Mouse (Mus musculus) hindbrain, embryonic 16.5 days (tissue): Measurements from ENCODE around the gene Ptpn11. TPM values are rescaled to one million over a fixed set of nuclear protein-coding genes. Genes with fewer than 3 reads are reported as not detected.
A peak's percentile ranks its signal among the peaks of the same experiment; 100 is the strongest.
"Not testable (repeated sequence)": the region's sequence is repeated elsewhere in the genome, so short reads cannot be mapped to it uniquely, and the experiment has no call there.

ENCODE experiments used
- ATAC-seq: fragments of 200-750 bp; cut with Nextera tagmentation; 2 replicates; pipeline ENCODE4 v1.8.0; 2017; ENCODE audit warnings: moderate TSS enrichment, moderate library complexity
- H3K27ac ChIP-seq: fragments of 300-500 bp; sonication (generic); 2 replicates; pipeline ENCODE4 v1.5.1; 2014; ENCODE audit warnings: low read depth, mild to moderate bottlenecking, control low read depth, low read length, moderate library complexity
- H3K27me3 ChIP-seq: fragments of 300-500 bp; sonication (generic); replicated peaks from 2 replicates; pipeline ENCODE4 v1.6.1; 2014; ENCODE audit warnings: low read length; ENCODE audit not compliant: control insufficient read depth, insufficient read depth
- H3K36me3 ChIP-seq: fragments of 300-500 bp; sonication (generic); 2 replicates; pipeline ENCODE4 v1.6.1; 2014; ENCODE audit warnings: mild to moderate bottlenecking, low read length, moderate library complexity, mixed read lengths; ENCODE audit not compliant: control insufficient read depth, insufficient read depth
- H3K4me1 ChIP-seq: fragments of 300-500 bp; sonication (generic); 2 replicates; pipeline ENCODE4 v1.6.1; 2014; ENCODE audit warnings: low read depth, low read length; ENCODE audit not compliant: control insufficient read depth, insufficient read depth
- H3K4me2 ChIP-seq: fragments of 300-500 bp; sonication (generic); 2 replicates; pipeline ENCODE4 v1.6.1; 2014; ENCODE audit warnings: mild to moderate bottlenecking, low read length, control low read depth, moderate library complexity
- H3K4me3 ChIP-seq: fragments of 300-500 bp; sonication (generic); 2 replicates; pipeline ENCODE4 v1.5.1; 2014; ENCODE audit warnings: mild to moderate bottlenecking, low read length, control low read depth, moderate library complexity
- H3K9ac ChIP-seq: fragments of 300-500 bp; sonication (generic); 2 replicates; pipeline ENCODE4 v1.6.1; 2014; ENCODE audit warnings: low read depth, mild to moderate bottlenecking, control low read depth, low read length, moderate library complexity
- H3K9me3 ChIP-seq: fragments of 300-500 bp; sonication (generic); 2 replicates; pipeline ENCODE4 v1.6.1; 2014; ENCODE audit warnings: mild to moderate bottlenecking, low read length, moderate library complexity; ENCODE audit not compliant: control insufficient read depth
- WGBS: fragments of 180-500 bp; shearing (Covaris S2); extraction: QIAGEN DNeasy Blood & Tissue Kit; methylation state at CpG from one replicate; pipeline ENCODE4 v1.1.7; 2014; 5-methylcytosine and 5-hydroxymethylcytosine counted together
- polyA plus RNA-seq: library from polyadenylated mRNA; unstranded; fragments of >200 nt; fragmentation: Nextera tagmentation; extraction: Ambion mirVana; gene quantifications from 2 replicates; pipeline ENCODE4 v1.2.1, GENCODE M21; 2015

Ptpn11 gene
- polyA plus RNA-seq = 18.8 and 20.9 TPM in 2 replicates

DNA sequence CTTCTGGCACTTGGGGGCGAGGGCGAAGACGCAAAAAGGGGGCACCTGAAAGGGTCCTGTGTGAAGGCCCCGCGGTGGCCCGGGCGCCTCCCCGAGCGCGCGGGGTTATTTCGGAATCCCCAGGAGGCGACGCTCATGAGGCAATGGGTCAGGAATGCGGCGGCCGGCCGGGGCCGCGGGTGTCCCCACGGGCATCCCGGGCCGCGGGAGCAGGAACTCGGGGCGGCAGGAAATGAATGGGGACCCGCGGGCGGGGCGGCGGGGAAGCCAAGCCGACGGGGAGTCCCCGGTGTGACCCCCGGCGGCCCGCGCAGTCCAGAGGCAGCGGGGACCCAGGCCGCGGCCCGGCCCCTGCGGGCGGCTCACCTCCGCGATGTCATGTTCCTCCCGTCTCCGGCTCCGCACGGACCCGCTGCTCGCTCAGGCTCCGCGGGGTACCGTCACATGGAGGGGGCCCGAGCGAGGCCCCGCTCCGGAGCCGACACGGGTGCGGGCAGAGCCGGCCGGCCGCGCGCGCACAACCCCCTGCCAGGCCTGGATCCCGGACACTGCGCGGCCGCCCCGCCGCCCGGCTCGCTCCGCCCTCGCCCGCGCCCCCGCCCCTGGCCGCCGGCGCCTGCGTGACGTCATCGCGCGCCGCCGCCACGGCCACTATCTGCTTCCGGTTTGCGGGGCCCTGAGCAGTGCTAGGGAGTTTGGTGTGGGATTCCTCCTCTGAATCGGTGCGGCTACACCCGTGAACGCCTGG lies at the start of gene Ptpn11:
Gene Ptpn11, minus strand, starts transcription at position 562 of the 748 bp plus-strand sequence.
- ATAC-seq = peak; percentile 97
- Histone ChIP-seq H3K4me2 (peak within 1 kb of the TSS; percentile 87), H3K4me3 (peak within 1 kb of the TSS; percentile 95), H3K36me3 (no peaks in the 10 kb centered on the region), H3K27me3 (no peaks in the 10 kb centered on the region), H3K4me1 (peaks cover 35% of the 10 kb centered on the region), H3K9ac (peak within 1 kb of the TSS; percentile 97), H3K9me3 (no peaks in the 10 kb centered on the region), H3K27ac (peak within 1 kb of the TSS; percentile 81)
- WGBS = under 1% methylated on average over 83 of the region's 98 CpGs

DNA sequence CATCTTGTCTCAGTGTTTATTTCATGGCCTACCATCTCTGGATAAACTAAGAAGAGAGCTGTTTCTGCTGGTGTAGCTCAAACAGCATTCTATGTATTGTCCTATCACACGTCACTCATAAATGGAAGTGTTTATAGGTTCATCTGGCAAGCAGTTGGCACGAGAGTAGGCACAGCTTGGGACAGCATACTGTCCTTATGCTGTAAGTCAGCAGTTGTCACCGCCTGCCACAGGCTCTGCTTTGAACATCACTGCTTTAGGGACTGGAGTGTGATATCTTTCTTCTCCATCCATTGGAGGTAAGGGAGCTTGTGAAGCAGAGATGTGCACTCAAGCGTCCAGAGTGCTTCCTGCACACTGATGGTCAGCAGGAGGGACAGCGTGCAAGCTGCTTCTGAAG lies 48.6 kb upstream of the Ptpn11 start:
- Histone ChIP-seq H3K27me3 (no peaks in the 10 kb centered on the region), H3K36me3 (no peaks in the 10 kb centered on the region), H3K9ac (no peak overlapping the region), H3K4me1 (no peaks in the 10 kb centered on the region; the same call in 1 of the 2 replicates), H3K4me3 (no peak overlapping the region), H3K4me2 (no peak overlapping the region), H3K27ac (no peak overlapping the region), H3K9me3 (no peaks in the 10 kb centered on the region)
- 73% methylated on average over 5 of the region's 5 CpGs for WGBS
- ATAC-seq = no peak

DNA sequence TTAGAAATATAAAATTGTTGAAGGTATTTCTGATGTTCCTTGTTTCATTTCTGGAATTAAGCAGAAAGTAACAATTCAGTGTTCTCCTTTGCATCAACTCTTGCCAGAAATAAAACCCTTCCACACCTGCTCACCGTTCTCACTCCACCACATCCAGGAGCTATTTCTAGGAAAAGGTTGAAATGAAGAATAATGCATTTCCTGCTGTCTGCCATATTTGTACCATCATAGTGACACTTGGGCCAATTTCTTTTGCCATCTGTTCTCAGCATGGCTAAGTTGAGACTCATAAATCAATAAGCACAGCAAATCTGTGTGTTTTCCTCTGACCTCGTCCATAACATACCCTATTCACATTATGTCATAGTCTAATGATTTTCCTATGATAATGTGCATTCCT lies 47.0 kb upstream of the Ptpn11 start:
- no peak overlapping the region for H3K4me3 ChIP-seq
- no peak overlapping the region for H3K27ac ChIP-seq
- no peaks in the 10 kb centered on the region for H3K27me3 ChIP-seq
- H3K4me2 ChIP-seq = no peak overlapping the region
- no peaks in the 10 kb centered on the region; the same call in 1 of the 2 replicates for H3K4me1 ChIP-seq
- no peak for ATAC-seq
- H3K9me3 ChIP-seq = no peaks in the 10 kb centered on the region
- H3K36me3 ChIP-seq = no peaks in the 10 kb centered on the region
- H3K9ac ChIP-seq = no peak overlapping the region
- 69% methylated on average over 2 of the region's 2 CpGs for WGBS

- H3K9ac ChIP-seq = no peak overlapping the region
- no peak for ATAC-seq
Measured at GRCm38 (mm10) chr5:121236171-121236570, 45.0 kb upstream of the Ptpn11 start.

DNA sequence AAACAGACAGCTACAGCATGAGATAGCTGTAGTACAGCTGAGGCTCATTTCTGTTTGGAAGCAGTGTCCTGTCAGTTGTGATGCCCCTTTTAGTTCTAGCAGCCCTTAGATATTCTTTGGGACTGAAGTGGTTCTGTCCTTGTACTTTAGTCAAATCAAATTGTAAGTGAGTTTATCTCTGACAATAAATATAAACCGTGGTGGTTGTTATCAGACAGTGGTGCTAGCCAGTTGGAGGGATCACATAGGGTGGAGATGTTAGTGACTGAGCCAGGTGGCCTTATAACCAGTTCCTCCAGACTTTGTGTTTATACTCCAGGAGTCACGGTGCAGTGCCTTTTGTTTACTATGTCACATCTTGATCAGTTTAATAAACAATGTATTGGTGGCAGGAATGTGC lies 42.5 kb upstream of the Ptpn11 start:
- H3K36me3 ChIP-seq = no peaks in the 10 kb centered on the region
- ATAC-seq = no peak
- H3K4me3 ChIP-seq = no peak overlapping the region
- H3K27ac ChIP-seq = no peak overlapping the region
- H3K4me1 ChIP-seq = no peaks in the 10 kb centered on the region
- H3K9ac ChIP-seq = no peak overlapping the region
- no peak overlapping the region for H3K4me2 ChIP-seq
- 92% methylated on average over 2 of the region's 2 CpGs for WGBS
- no peaks in the 10 kb centered on the region for H3K27me3 ChIP-seq
- no peaks in the 10 kb centered on the region for H3K9me3 ChIP-seq

More at GRCm38 (mm10) chr5:121236171-121236570, 45.0 kb upstream of the Ptpn11 start:
- no peaks in the 10 kb centered on the region for H3K9me3 ChIP-seq
- no peaks in the 10 kb centered on the region for H3K27me3 ChIP-seq
- H3K4me2 ChIP-seq = no peak overlapping the region
- no peaks in the 10 kb centered on the region for H3K36me3 ChIP-seq
- no peak overlapping the region for H3K27ac ChIP-seq
- WGBS = 81% methylated on average over 5 of the region's 5 CpGs
- no peak overlapping the region for H3K4me3 ChIP-seq
- H3K4me1 ChIP-seq = no peaks in the 10 kb centered on the region; the same call in 1 of the 2 replicates

- H3K4me3 ChIP-seq = no peak overlapping the region
- no peaks in the 10 kb centered on the region for H3K9me3 ChIP-seq
- H3K9ac ChIP-seq = no peak overlapping the region
- no peaks in the 10 kb centered on the region for H3K36me3 ChIP-seq
- no peak overlapping the region for H3K4me2 ChIP-seq
- 100% methylated on average over 1 of the region's 1 CpGs for WGBS
- H3K27ac ChIP-seq = no peak overlapping the region
- no peaks in the 10 kb centered on the region for H3K4me1 ChIP-seq
- H3K27me3 ChIP-seq = no peaks in the 10 kb centered on the region
- no peak for ATAC-seq
Measured at GRCm38 (mm10) chr5:121232789-121233188, 41.6 kb upstream of the Ptpn11 start.

- Histone ChIP-seq H3K36me3 (no peaks in the 10 kb centered on the region), H3K9me3 (no peaks in the 10 kb centered on the region), H3K9ac (no peak overlapping the region), H3K4me3 (no peak overlapping the region), H3K4me1 (no peaks in the 10 kb centered on the region), H3K4me2 (no peak overlapping the region), H3K27me3 (no peaks in the 10 kb centered on the region), H3K27ac (no peak overlapping the region)
- 89% methylated on average over 9 of the region's 9 CpGs for WGBS
- no peak for ATAC-seq
Measured at GRCm38 (mm10) chr5:121230811-121231210, 39.6 kb upstream of the Ptpn11 start.

GRCm38 (mm10) chr5:121229182-121229581 lies 38.0 kb upstream of the Ptpn11 start:
- Histone ChIP-seq H3K4me3 (no peak overlapping the region), H3K9me3 (no peaks in the 10 kb centered on the region), H3K4me1 (no peaks in the 10 kb centered on the region; the same call in 1 of the 2 replicates), H3K9ac (no peak overlapping the region), H3K27me3 (no peaks in the 10 kb centered on the region), H3K36me3 (no peaks in the 10 kb centered on the region), H3K27ac (no peak overlapping the region), H3K4me2 (no peak overlapping the region)
- ATAC-seq = no peak
- 89% methylated on average over 2 of the region's 2 CpGs for WGBS

DNA sequence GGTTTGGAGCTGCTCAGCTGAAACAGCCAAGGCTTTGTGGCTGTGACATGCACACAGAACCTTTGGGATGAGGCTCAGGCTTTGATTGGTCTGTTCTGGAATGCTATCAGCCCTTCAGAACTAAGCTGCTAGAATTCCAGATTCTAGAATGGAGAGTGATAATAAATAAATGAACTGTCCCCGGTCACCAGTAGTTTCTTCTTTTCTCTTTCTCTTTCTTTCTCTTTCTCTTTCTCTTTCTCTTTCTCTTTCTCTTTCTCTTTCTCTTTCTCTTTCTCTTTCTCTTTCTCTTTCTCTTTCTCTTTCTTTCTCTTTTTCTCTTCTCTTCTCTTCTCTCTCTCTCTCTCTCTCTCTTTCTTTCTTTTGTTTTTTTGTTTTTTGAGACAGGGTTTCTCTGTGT lies 36.1 kb upstream of the Ptpn11 start:
- H3K9ac ChIP-seq, H3K36me3 ChIP-seq, H3K4me2 ChIP-seq, H3K4me1 ChIP-seq, H3K27me3 ChIP-seq, H3K9me3 ChIP-seq, ATAC-seq, H3K27ac ChIP-seq, H3K4me3 ChIP-seq: not testable (repeated sequence)
- WGBS = 89% methylated on average over 1 of the region's 1 CpGs
